Mouse (Mus musculus): ENCODE data around the gene Pdzrn4.

Gene Pdzrn4

GRCm38 (mm10) chr15:92704146-92704545 is 307.5 kb downstream of the Pdzrn4 start:
- ATAC-seq (ENCODE audit: low TSS enrichment): no peak

- no peak for ATAC-seq (ENCODE audit: low TSS enrichment)
Observed at GRCm38 (mm10) chr15:92738676-92739075, 342.0 kb downstream of the Pdzrn4 start.

GRCm38 (mm10) chr15:92739887-92740286 is 343.2 kb downstream of the Pdzrn4 start:
- no peak for ATAC-seq (ENCODE audit: low TSS enrichment)

- no peak for ATAC-seq (ENCODE audit: low TSS enrichment)
Observed at GRCm38 (mm10) chr15:92743624-92744023, 346.9 kb downstream of the Pdzrn4 start.

- no peak for ATAC-seq (ENCODE audit: low TSS enrichment)
Observed at GRCm38 (mm10) chr15:92746081-92746480, 349.4 kb downstream of the Pdzrn4 start.

- ATAC-seq (ENCODE audit: low TSS enrichment): no peak
Observed at GRCm38 (mm10) chr15:92752167-92752566, 355.5 kb downstream of the Pdzrn4 start.

GRCm38 (mm10) chr15:92752578-92752977 is 355.9 kb downstream of the Pdzrn4 start:
- ATAC-seq (ENCODE audit: low TSS enrichment): no peak

GRCm38 (mm10) chr15:92757085-92757903 is 360.6 kb downstream of the Pdzrn4 start:
- ATAC-seq (ENCODE audit: low TSS enrichment): no peak

GRCm38 (mm10) chr15:92759001-92759400 is 362.3 kb downstream of the Pdzrn4 start:
- no peak for ATAC-seq (ENCODE audit: low TSS enrichment)

GRCm38 (mm10) chr15:92763303-92763702 is 366.6 kb downstream of the Pdzrn4 start:
- ATAC-seq (ENCODE audit: low TSS enrichment): no peak

- ATAC-seq (ENCODE audit: low TSS enrichment): peak; percentile 84
Observed at GRCm38 (mm10) chr15:92769535-92769934, 372.9 kb downstream of the Pdzrn4 start.

- no peak for ATAC-seq (ENCODE audit: low TSS enrichment)
Observed at GRCm38 (mm10) chr15:92788036-92788435, 391.4 kb downstream of the Pdzrn4 start.

GRCm38 (mm10) chr15:92794275-92794674 is 397.6 kb downstream of the Pdzrn4 start:
- ATAC-seq (ENCODE audit: low TSS enrichment): no peak

GRCm38 (mm10) chr15:92805934-92806333 is 409.3 kb downstream of the Pdzrn4 start:
- no peak for ATAC-seq (ENCODE audit: low TSS enrichment)

- ATAC-seq (ENCODE audit: low TSS enrichment): no peak
Observed at GRCm38 (mm10) chr15:92806352-92806751, 409.7 kb downstream of the Pdzrn4 start.
